Mouse (Mus musculus) v-Abl transformed pro-B cells (cell line): ENCODE data around the gene Cdk2ap1.
"Not testable (repeated sequence)": the region's sequence is repeated elsewhere in the genome, so short reads cannot be mapped to it uniquely, and the experiment has no call there.

Experiments
- in situ Hi-C, 2 experiments: fragments of 400-800 bp; cut with MboI; formaldehyde crosslinking; loops; one replicate each; pipeline ENCODE4 v1.15.1; 2025; ENCODE audit not compliant: unreplicated experiment in 2 of 2

The Cdk2ap1 gene

GRCm38 (mm10) chr5:124352141-124352920 is 10.6 kb downstream of the Cdk2ap1 start:
- in situ Hi-C loops, result no loop called here

GRCm38 (mm10) chr5:124351604-124352003 is 11.3 kb downstream of the Cdk2ap1 start:
- in situ Hi-C loops, result no loop called here

- in situ Hi-C loops, result no loop called here
These were observed 11.7 kb downstream of the Cdk2ap1 start for GRCm38 (mm10) chr5:124351111-124351560.

- in situ Hi-C loops, result no loop called here
These were observed 12.5 kb downstream of the Cdk2ap1 start for GRCm38 (mm10) chr5:124350350-124350749.

- in situ Hi-C loops, result no loop called here
These were observed 13.7 kb downstream of the Cdk2ap1 start for GRCm38 (mm10) chr5:124349196-124349595.

- in situ Hi-C loops, result no loop called here
These were observed 20.0 kb downstream of the Cdk2ap1 start for GRCm38 (mm10) chr5:124342897-124343296.

- in situ Hi-C loops, result not testable (repeated sequence)
These were observed 21.0 kb downstream of the Cdk2ap1 start for GRCm38 (mm10) chr5:124341753-124342339.

- in situ Hi-C loops, result no loop called here
These were observed 24.1 kb downstream of the Cdk2ap1 start for GRCm38 (mm10) chr5:124338791-124339190.

GRCm38 (mm10) chr5:124337909-124338308 is 25.0 kb downstream of the Cdk2ap1 start:
- in situ Hi-C loops, result no loop called here

- in situ Hi-C loops, result no loop called here
These were observed 25.8 kb downstream of the Cdk2ap1 start for GRCm38 (mm10) chr5:124337103-124337502.

GRCm38 (mm10) chr5:124334392-124334791 is 28.5 kb downstream of the Cdk2ap1 start:
- in situ Hi-C loops, result no loop called here

GRCm38 (mm10) chr5:124330086-124330485 is 32.8 kb downstream of the Cdk2ap1 start:
- in situ Hi-C loops, result no loop called here

GRCm38 (mm10) chr5:124327510-124328364 is 35.1 kb downstream of the Cdk2ap1 start, which contains the start of the genes Mphosph9 and 2810006K23Rik:
Mphosph9 (minus strand) TSS chr5:124327972.
2810006K23Rik (plus strand) TSS chr5:124328089.
- in situ Hi-C loops, result no loop called here

GRCm38 (mm10) chr5:124326829-124327228 is 36.1 kb downstream of the Cdk2ap1 start:
- in situ Hi-C loops, result no loop called here

GRCm38 (mm10) chr5:124317648-124318047 is 45.2 kb downstream of the Cdk2ap1 start:
- in situ Hi-C loops, result no loop called here

GRCm38 (mm10) chr5:124315941-124316340 is 46.9 kb downstream of the Cdk2ap1 start:
- in situ Hi-C loops, result no loop called here

GRCm38 (mm10) chr5:124315498-124315897 is 47.4 kb downstream of the Cdk2ap1 start:
- in situ Hi-C loops, result no loop called here

GRCm38 (mm10) chr5:124310091-124310490 is 52.8 kb downstream of the Cdk2ap1 start:
- in situ Hi-C loops, result no loop called here

GRCm38 (mm10) chr5:124309155-124309554 is 53.7 kb downstream of the Cdk2ap1 start:
- in situ Hi-C loops, result loop anchor here in 1 of 2 experiments (10.0 kb wide), 1 partner anchor 304 kb away; no protein-coding TSS in a partner anchor

GRCm38 (mm10) chr5:124302853-124303252 is 60.0 kb downstream of the Cdk2ap1 start:
- in situ Hi-C loops, result loop anchor here in 1 of 2 experiments (10.0 kb wide), 1 partner anchor 298 kb away; no protein-coding TSS in a partner anchor

GRCm38 (mm10) chr5:124300132-124300531 is 62.8 kb downstream of the Cdk2ap1 start:
- in situ Hi-C loops, result loop anchor here in 1 of 2 experiments (10.0 kb wide), 1 partner anchor 295 kb away; no protein-coding TSS in a partner anchor
